Mouse (Mus musculus) lung, adult 18-20 months (tissue): Measurements from ENCODE around the gene Gm47996.
A peak's percentile ranks its signal among the peaks of the same experiment; 100 is the strongest.

Experiments
- DNase-seq, 2 experiments: peaks; one replicate each; pipeline ENCODE4 v3.0.0; 2022; ENCODE audit warnings: mixed read lengths in 2 of 2

The Gm47996 gene

GRCm38 (mm10) chr1:151250529-151251193, 40.7 kb downstream of the Gm47996 start:
- DNase-seq = peak; percentile 79 to 80

DNA sequence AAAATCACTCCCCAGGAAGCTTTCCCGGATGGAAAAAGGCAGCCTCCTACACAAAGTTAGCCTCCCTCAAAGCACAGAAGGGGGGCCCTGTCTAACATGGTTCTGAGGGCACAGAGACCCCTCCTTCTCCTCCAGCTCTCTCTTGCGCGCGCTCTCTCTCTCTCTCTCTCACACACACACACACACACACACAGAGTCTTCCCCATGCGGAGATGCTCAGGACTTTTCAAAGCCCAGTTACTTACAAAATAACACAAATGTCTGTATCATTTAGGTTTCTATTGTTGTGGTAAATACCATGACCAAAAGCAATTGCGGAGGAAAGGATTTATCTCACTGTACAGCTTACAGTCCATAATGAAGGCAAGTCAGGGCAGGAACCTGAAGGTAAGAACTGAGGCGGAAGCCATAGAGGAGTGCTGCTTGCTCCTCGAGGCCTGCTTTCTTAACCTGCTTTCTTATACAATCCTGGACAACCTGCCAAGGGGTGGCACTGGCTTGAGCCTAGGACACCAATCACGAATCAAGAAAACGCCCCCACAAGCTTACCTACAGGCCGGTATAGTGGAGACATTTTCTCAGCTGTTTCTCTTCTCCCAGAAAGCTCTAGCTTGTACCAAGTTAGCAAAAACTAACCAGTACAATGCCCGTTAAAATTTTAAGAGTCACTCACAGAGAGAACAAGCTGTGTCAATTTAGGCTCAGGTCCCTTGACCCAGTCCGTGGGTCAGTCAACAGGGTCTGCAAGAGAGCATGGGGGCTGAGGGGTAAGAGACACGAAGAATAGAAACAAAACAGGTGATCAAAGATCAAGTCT, 41.5 kb downstream of the Gm47996 start:
- no peak for DNase-seq

DNA sequence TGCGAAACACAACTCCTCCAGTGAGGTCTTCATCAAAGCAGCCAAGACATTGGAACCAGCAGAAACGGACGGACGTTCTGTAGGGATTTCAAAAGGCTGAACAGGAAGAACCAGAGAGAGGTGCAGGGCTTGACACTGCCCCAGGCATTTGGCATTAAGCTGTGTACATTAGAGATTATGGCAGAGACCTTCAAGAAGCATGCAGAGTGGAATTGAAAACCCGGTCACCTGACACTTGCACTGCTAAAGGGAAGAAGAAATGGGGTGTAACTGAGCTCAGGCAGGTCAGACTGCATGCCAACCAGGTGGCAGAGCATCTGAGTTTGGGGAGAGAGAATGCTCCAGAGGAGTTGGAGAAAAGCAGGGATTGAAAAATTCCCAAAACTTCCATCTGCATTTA, 45.5 kb downstream of the Gm47996 start:
- no peak for DNase-seq

DNA sequence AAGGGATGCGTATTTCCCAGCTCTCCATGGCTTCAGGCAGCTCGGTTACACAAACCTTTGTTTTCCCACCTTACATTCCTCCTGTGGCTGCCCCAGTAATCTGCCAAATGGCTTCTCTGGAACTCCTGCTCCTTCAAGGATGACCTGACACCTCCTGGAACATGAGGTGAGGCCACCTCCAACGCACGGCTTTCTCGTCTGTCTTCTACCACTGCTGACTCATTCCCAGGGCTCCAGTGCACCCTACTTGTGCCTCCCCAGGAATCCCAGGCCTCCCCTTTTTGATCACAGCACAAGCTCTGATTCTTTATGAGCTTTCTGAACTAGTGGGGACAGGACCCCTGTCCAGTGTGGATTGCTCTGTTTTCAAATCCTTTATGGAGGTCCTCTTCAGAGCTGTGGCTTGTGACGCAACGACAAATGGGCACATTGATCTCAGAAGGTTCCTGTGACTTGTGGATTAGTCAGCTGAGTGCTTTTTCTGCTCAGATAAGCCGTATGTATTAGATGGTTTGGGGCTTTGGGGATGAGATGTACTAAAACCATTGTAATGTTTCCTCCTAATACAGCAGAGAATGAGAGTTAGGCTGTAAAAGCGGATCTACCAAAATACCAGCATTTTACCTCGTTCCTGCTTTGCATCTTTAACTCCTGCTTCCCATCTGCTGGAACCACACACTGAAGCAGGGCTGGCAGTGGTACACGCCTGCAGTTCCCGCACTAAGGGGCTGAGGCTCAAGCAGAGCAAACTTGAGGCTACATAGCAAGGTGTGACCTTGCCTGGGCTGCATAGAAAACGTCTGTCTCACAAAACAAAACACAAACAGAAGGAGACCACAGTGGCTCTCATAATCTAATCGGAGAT, 48.4 kb downstream of the Gm47996 start:
- DNase-seq = no peak

- peak in 1 of 2 experiments; percentile 41 for DNase-seq
Observed at GRCm38 (mm10) chr1:151259061-151259460, 49.1 kb downstream of the Gm47996 start.
